ENCODE assay signal across 18 mouse cellular contexts in the genomic region with DNA sequence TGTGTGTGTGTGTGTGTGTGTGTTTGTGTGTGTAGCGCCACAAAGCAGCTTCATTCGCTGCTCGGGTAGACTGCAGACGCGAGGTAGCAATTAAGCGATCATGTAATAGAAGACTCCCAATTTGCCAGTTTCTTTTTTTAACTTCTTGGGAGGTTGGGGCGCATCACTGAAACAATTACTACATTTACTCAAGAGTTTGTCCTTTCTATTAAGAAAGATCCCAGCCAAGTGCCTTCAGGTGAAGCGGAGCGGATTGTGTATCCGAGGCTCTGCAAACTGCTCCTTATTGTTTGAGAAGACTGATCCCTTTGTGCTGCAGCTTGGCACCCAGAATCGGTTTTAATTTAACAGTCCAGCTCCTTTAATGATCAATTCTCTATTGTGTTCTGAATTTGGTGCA.
DNase-seq lines count a peak whose midpoint lies in the region; ATAC-seq and TF ChIP-seq lines count a peak whose summit lies in the region.
"Had no signal": no experiment of that assay in that cellular context is flagged by ENCODE, and none has a peak within 500 bp of the region (broad histone marks: within the 10 kb centered on the region; RNA-seq: fewer than 3 reads in every experiment).

No protein-coding gene starts in this region.

- H3K9me3 ChIP-seq in hindbrain, postnatal 0 days (ENCODE audit: low read length): no peaks in the 10 kb centered on the region
- H3K9me3 ChIP-seq in hindbrain, embryonic 12.5 days (replicated peaks): no peaks in the 10 kb centered on the region
- no peaks in the 10 kb centered on the region for H3K9me3 ChIP-seq in midbrain, embryonic 12.5 days
- H3K9me3 ChIP-seq in midbrain, embryonic 16.5 days (replicated peaks; ENCODE audit: control insufficient read depth, low read length, poor library complexity, severe bottlenecking): no peaks in the 10 kb centered on the region
- no peaks in the 10 kb centered on the region for H3K9me3 ChIP-seq in embryonic facial prominence, embryonic 14.5 days (ENCODE audit: control insufficient read depth, low read length)
- H3K9me3 ChIP-seq in intestine, postnatal 0 days (ENCODE audit: control insufficient read depth): no peaks in the 10 kb centered on the region
- H3K9me3 ChIP-seq: heart, embryonic 10.5 days; stomach, embryonic 15.5 days had no signal

- TF ChIP-seq CTCF in hindbrain, postnatal 0 days (IDR thresholded peaks at IDR 0.05; ENCODE audit: low read depth): no peak
- TF ChIP-seq CTCF in olfactory bulb, adult 2 months (IDR thresholded peaks at IDR 0.05; ENCODE audit: insufficient read depth, low read depth, low read length): no peak
- TF ChIP-seq CTCF in intestine, postnatal 0 days (IDR thresholded peaks at IDR 0.05; ENCODE audit: low read depth): no peak

- no peak overlapping the region for H3K9ac ChIP-seq in hindbrain, postnatal 0 days (replicated peaks; ENCODE audit: low read length)
- H3K9ac ChIP-seq in hindbrain, embryonic 12.5 days: no peak overlapping the region
- H3K9ac ChIP-seq in midbrain, embryonic 12.5 days (replicated peaks): no peak overlapping the region
- no peak overlapping the region for H3K9ac ChIP-seq in midbrain, embryonic 16.5 days (ENCODE audit: low read depth, low read length)
- no peak overlapping the region for H3K9ac ChIP-seq in embryonic facial prominence, embryonic 14.5 days (ENCODE audit: low read depth, low read length)
- no peak overlapping the region for H3K9ac ChIP-seq in intestine, postnatal 0 days (ENCODE audit: low read depth, low read length)
- H3K9ac ChIP-seq: stomach, embryonic 15.5 days had no signal

- no peak for TF ChIP-seq POLR2A in olfactory bulb, adult 2 months (IDR thresholded peaks at IDR 0.05; ENCODE audit: insufficient read depth, low read depth, low read length)

- no peaks in the 10 kb centered on the region for H3K36me3 ChIP-seq in hindbrain, postnatal 0 days (ENCODE audit: insufficient read depth, low read length)
- H3K36me3 ChIP-seq in hindbrain, embryonic 12.5 days: no peaks in the 10 kb centered on the region
- H3K36me3 ChIP-seq in midbrain, embryonic 12.5 days: no peaks in the 10 kb centered on the region
- H3K36me3 ChIP-seq in midbrain, embryonic 16.5 days (ENCODE audit: control insufficient read depth, insufficient read depth, low read length): no peaks in the 10 kb centered on the region
- no peaks in the 10 kb centered on the region for H3K36me3 ChIP-seq in embryonic facial prominence, embryonic 14.5 days (ENCODE audit: control insufficient read depth, insufficient read depth, low read length)
- no peaks in the 10 kb centered on the region for H3K36me3 ChIP-seq in intestine, postnatal 0 days (ENCODE audit: control insufficient read depth, insufficient read depth)
- H3K36me3 ChIP-seq: heart, embryonic 10.5 days; stomach, embryonic 15.5 days had no signal

- no peaks in the 10 kb centered on the region for H3K27me3 ChIP-seq in hindbrain, postnatal 0 days (ENCODE audit: insufficient read depth, low read length)
- 0 out of 2 replicates have a peak, but pooled peaks cover 7% of the 10 kb centered on the region for H3K27me3 ChIP-seq in hindbrain, embryonic 12.5 days
- H3K27me3 ChIP-seq in midbrain, embryonic 12.5 days: peaks cover 20% of the 10 kb centered on the region; the same call in 1 of the 2 replicates
- H3K27me3 ChIP-seq in midbrain, embryonic 16.5 days (ENCODE audit: control insufficient read depth, insufficient read depth, low read depth, low read length): no peaks in the 10 kb centered on the region
- H3K27me3 ChIP-seq in embryonic facial prominence, embryonic 14.5 days (replicated peaks; ENCODE audit: control insufficient read depth, insufficient read depth, low read length): no peaks in the 10 kb centered on the region
- H3K27me3 ChIP-seq in intestine, postnatal 0 days (replicated peaks; ENCODE audit: control insufficient read depth, insufficient read depth, low read length): no peaks in the 10 kb centered on the region
- H3K27me3 ChIP-seq: stomach, embryonic 15.5 days had no signal

- H3K27ac ChIP-seq in hindbrain, postnatal 0 days: no peak overlapping the region
- no peak overlapping the region for H3K27ac ChIP-seq in hindbrain, embryonic 12.5 days
- no peak overlapping the region for H3K27ac ChIP-seq in midbrain, embryonic 12.5 days (replicated peaks)
- H3K27ac ChIP-seq in midbrain, embryonic 16.5 days (ENCODE audit: low read length): no peak overlapping the region
- no peak overlapping the region for H3K27ac ChIP-seq in embryonic facial prominence, embryonic 14.5 days (replicated peaks; ENCODE audit: low read depth, low read length)
- 0 out of 2 replicates have a peak overlapping the region, but pooled peaks have one; percentile 14 for H3K27ac ChIP-seq in olfactory bulb, adult 2 months (ENCODE audit: insufficient read depth, low read depth, low read length)
- no peak overlapping the region for H3K27ac ChIP-seq in intestine, postnatal 0 days (ENCODE audit: low read depth, low read length)
- H3K27ac ChIP-seq: heart, embryonic 10.5 days; stomach, embryonic 15.5 days had no signal

- peaks cover 10% of the 10 kb centered on the region for H3K4me1 ChIP-seq in hindbrain, postnatal 0 days (ENCODE audit: insufficient read depth, low read length)
- H3K4me1 ChIP-seq in hindbrain, embryonic 12.5 days: peaks cover 32% of the 10 kb centered on the region
- peaks cover 41% of the 10 kb centered on the region for H3K4me1 ChIP-seq in midbrain, embryonic 12.5 days
- H3K4me1 ChIP-seq in midbrain, embryonic 16.5 days (ENCODE audit: control insufficient read depth, insufficient read depth, low read length): peaks cover 17% of the 10 kb centered on the region
- peaks cover 33% of the 10 kb centered on the region for H3K4me1 ChIP-seq in embryonic facial prominence, embryonic 14.5 days (ENCODE audit: control insufficient read depth, insufficient read depth, low read length)
- peaks cover 27% of the 10 kb centered on the region for H3K4me1 ChIP-seq in olfactory bulb, adult 2 months (ENCODE audit: control insufficient read depth, insufficient read depth, low read length)
- peaks cover 6% of the 10 kb centered on the region for H3K4me1 ChIP-seq in intestine, postnatal 0 days (replicated peaks; ENCODE audit: control insufficient read depth, insufficient read depth, low read length)

- ATAC-seq in hindbrain, postnatal 0 days: no peak
- no peak for ATAC-seq in hindbrain, embryonic 12.5 days (ENCODE audit: low FRiP score)
- no peak for ATAC-seq in midbrain, embryonic 12.5 days (ENCODE audit: low FRiP score, low read depth)
- ATAC-seq in midbrain, embryonic 16.5 days: no peak
- ATAC-seq in embryonic facial prominence, embryonic 14.5 days (ENCODE audit: low read depth): no peak
- ATAC-seq in intestine, postnatal 0 days: no peak

- H3K4me2 ChIP-seq in hindbrain, postnatal 0 days (ENCODE audit: low read depth, low read length): no peak overlapping the region
- H3K4me2 ChIP-seq in hindbrain, embryonic 12.5 days (replicated peaks): no peak overlapping the region; the same call in 1 of the 2 replicates
- H3K4me2 ChIP-seq in midbrain, embryonic 12.5 days (replicated peaks): 0 out of 2 replicates have a peak overlapping the region, but pooled peaks have one; percentile 7
- no peak overlapping the region for H3K4me2 ChIP-seq in midbrain, embryonic 16.5 days (ENCODE audit: low read length)
- no peak overlapping the region for H3K4me2 ChIP-seq in embryonic facial prominence, embryonic 14.5 days (ENCODE audit: low read depth, low read length)
- H3K4me2 ChIP-seq in intestine, postnatal 0 days (replicated peaks; ENCODE audit: low read depth): no peak overlapping the region
- H3K4me2 ChIP-seq: stomach, embryonic 15.5 days had no signal

- WGBS in hindbrain, postnatal 0 days: 39% methylated on average over 11 of the region's 11 CpGs
- WGBS in hindbrain, embryonic 12.5 days: 44% methylated on average over 11 of the region's 11 CpGs
- WGBS in midbrain, embryonic 12.5 days: 31% methylated on average over 11 of the region's 11 CpGs
- WGBS in midbrain, embryonic 16.5 days: 34% methylated on average over 11 of the region's 11 CpGs
- WGBS in embryonic facial prominence, embryonic 14.5 days: 38% methylated on average over 11 of the region's 11 CpGs
- WGBS in olfactory bulb, adult 2 months: 17% methylated on average over 11 of the region's 11 CpGs
- 81% methylated on average over 11 of the region's 11 CpGs for WGBS in intestine, postnatal 0 days

- no peak overlapping the region for H3K4me3 ChIP-seq in hindbrain, postnatal 0 days (ENCODE audit: low read length)
- H3K4me3 ChIP-seq in hindbrain, embryonic 12.5 days: no peak overlapping the region
- no peak overlapping the region for H3K4me3 ChIP-seq in midbrain, embryonic 12.5 days
- no peak overlapping the region for H3K4me3 ChIP-seq in midbrain, embryonic 16.5 days (ENCODE audit: low read depth, low read length)
- no peak overlapping the region for H3K4me3 ChIP-seq in embryonic facial prominence, embryonic 14.5 days (ENCODE audit: low read depth, low read length)
- H3K4me3 ChIP-seq in olfactory bulb, adult 2 months (ENCODE audit: insufficient read depth, low read depth, low read length): no peak overlapping the region
- H3K4me3 ChIP-seq in intestine, postnatal 0 days (ENCODE audit: low read depth, low read length): no peak overlapping the region
- H3K4me3 ChIP-seq: heart, embryonic 10.5 days; myocyte; stomach, embryonic 15.5 days had no signal

- peak; percentile 12 for DNase-seq in hindbrain, postnatal 0 days (ENCODE audit: low spot score)
- peak; percentile 71 for DNase-seq in embryonic facial prominence, embryonic 14.5 days (ENCODE audit: low spot score)
- no peak for DNase-seq in natural killer cell, adult 2 months (ENCODE audit: low spot score in 2 of 2)
- DNase-seq: adrenal gland, postnatal 36 days; cerebellum, adult 11 months; cerebellum, postnatal 36 days; gastrocnemius, postnatal 10 days; heart, postnatal 4 days; kidney, adult 2 months; thymus, postnatal 36 days had no signal

Comparison
In these comparisons a context has a peak if more than half of its experiments do, and no peak if none do; other contexts are left out.
1. DNase-seq: peak in hindbrain, postnatal 0 days (single experiment) and embryonic facial prominence, embryonic 14.5 days (single experiment); none in natural killer cell, adult 2 months (0 of 2).